Mouse (Mus musculus) mesoderm, embryonic 11.5 days (tissue): ENCODE measurements around the gene Mug1.
"Not testable (repeated sequence)": the region's sequence is repeated elsewhere in the genome, so short reads cannot be mapped to it uniquely, and the experiment has no call there.

Experiments used
- DNase-seq: peaks from one replicate; pipeline ENCODE4 v3.0.0-alpha.2; 2012; ENCODE audit warnings: low read depth, low spot score

Gene Mug1

DNA sequence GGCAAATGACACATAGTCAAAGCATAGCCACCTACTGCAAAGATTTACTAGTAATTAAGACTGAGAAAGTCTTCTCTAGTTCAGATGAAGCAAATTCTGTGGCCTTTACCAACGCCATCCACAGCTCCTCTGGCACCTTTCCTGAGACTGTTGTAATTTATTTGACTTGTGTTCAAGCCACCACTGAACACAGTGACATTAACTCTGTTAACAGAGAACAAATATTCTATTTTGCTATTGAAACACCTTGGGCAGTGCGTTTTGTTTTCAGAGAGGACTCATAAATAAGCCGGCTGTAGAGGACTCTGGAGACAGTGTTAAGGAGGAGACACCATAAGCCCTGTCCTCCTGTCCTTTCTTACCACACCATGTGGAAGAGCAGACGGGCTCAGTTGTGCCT lies at the start of gene Mug1:
TSS of gene Mug1 (plus strand) at position 271 of the 400 bp plus-strand sequence.
- not testable (repeated sequence) for DNase-seq

DNA sequence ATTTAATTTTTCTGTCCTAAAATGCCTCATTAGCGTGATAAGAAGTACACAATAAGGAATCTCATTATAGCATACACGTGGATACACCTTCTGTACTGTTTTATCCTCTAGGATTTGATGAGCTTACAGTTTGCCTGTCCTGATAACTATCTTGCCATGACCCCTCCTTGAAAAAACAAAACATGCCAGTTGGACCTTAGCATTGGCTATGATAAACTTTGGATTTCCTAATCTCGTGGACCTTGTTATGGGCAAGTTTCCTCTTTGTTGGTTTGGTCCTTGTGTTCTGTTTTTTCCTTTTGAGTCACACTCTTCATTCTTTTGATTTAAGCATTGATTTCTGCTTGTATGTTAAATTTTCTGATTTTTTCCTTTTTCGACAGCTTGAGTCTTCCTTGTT lies 10.3 kb upstream of the Mug1 start:
- DNase-seq = no peak

DNA sequence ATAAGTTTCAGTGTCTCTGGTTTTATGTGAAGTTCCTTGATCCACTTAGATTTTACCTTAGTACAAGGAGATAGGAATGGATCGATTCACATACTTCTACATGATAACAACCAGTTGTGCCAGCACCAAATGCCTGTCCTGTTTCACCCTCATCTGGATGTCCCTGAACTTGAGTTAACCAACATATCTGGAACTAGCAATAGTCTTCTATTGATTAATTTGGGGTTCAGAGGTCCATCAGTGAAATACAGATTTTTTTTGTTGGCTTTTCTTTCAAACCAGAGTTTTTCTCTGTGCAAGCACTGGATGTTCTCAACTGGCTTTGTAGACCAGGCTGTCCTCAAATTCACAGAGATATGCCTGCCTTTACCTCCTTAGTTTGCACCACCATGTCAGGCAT lies 2.0 kb upstream of the Mug1 start:
- no peak for DNase-seq

DNA sequence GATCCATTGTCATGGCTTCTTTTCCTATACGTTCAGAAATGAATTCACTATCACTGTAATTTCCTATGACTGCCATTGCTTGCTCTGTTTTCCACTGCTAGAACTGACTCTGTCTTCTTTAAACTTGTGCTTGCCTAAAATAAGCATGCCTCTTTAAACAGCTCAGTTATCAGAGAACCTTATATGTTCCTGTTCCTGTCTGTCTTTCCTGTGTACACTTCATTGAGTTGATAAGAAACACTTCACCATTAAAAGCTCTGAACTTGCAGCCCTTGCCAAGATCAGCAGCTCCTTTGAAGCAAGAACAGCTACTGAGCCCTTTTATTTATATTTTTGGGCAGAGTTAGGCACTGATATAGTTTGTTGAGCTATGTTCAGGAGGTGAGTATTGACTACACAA lies 10.0 kb downstream of the Mug1 start:
- DNase-seq = no peak
